Mouse (Mus musculus) T-cell, adult 2 months (primary cell): ENCODE measurements around the gene Khdc1a.
"Not testable (repeated sequence)": the region's sequence is repeated elsewhere in the genome, so short reads cannot be mapped to it uniquely, and the experiment has no call there.

Experiments used
- DNase-seq: peaks from one replicate; pipeline ENCODE4 v3.0.0; 2022; ENCODE audit warnings: low spot score

Gene Khdc1a

GRCm38 (mm10) chr1:21349341-21349740 is at the start of gene Khdc1a:
Gene Khdc1a (plus strand): TSS chr1:21349641.
- no peak for DNase-seq

DNA sequence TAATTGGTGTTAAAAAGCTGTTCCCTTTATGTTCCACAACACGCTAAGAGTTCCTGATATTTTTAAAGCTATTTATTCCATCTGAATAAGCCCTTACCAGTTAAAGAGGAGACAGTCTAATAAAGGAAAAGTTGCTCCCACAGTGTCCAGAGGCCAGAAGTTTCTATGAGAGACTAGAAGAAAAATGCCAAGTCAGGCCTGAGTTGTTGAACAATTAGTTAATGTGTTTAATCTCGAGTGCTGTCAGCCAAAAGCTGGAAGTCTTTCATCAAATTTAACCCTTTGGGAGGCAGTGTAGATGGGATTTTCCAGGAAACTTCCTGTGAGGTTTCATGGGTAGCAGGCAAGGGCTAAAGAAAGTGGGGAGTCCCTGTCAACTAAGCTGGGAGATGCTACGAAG is 49.6 kb upstream of the Khdc1a start:
- DNase-seq: no peak

DNA sequence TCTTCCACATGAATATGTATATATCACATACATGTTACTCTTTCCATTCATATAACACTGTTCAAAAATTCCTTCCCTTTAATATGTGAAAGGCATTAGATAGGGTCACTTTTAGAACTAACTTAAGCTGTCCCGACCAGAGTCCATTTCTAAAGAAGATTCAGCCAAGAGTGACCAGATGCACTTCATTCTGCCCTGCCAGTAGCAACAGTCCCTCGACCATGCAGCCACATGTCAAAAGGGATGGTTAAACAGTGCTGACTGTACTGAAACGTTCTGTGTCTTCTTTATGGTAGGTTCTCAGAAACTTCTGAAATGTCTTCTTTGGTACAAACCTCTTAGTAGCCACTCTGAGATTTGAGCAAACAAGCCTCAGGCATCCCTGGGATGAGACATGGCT is 47.8 kb upstream of the Khdc1a start:
- DNase-seq: no peak

GRCm38 (mm10) chr1:21304174-21304573 is 45.3 kb upstream of the Khdc1a start:
- DNase-seq: no peak

GRCm38 (mm10) chr1:21304646-21305045 is 44.8 kb upstream of the Khdc1a start:
- no peak for DNase-seq

DNA sequence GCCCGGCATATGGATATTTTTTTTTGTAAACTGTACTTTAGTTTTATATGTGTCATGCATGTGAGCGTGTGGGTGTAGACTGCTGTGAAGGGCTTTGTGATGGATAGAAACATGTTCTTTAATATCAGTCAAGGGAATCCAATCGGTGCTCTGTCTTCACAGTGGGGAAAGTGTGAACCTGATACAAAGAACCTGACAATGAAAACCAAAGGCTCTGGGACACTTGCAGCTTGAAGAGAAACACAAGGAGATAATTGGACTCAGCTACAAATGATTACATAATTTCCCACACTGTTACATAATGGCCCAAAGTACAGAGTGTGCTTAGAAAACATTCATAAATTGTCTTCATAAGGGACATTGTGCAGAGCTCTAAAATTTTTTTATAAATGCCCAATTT is 44.0 kb upstream of the Khdc1a start:
- no peak for DNase-seq

DNA sequence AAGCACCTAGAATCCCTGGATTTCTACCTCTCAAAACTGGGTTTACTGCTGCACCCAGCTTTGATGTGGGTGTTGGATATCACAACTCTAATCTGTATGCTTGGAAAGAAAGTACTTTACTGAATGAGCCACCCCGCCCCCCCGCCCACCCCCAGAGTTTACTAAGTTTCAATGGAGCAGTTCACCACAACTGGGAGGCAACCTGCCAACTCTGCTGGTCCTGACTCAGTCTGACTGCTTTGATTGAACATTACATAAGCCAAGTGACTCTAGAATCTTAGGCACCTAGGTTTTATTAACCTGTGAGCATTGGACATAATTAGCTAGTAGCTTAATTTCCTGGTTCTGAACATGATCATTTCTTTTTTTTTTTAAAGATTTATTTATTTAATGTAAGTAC is 35.1 kb upstream of the Khdc1a start:
- no peak for DNase-seq

DNA sequence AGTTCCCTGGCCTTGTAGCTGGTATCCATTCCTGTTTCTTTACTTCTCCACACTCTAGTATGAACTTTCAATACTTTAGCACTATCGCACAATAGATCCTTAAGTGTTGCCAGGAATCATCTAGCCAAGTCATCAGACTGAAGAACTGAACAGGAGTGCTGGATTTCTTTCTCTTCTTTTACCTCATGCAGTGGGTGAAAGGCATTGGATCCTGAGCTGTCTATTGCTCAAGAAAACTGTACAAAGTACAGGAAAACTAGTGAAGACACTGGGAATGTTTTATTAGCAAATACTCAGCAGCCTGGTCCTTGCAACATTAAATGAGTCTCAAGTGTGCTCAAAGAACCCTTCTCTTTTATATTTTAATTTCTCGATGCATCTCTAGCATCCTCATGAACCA is 33.7 kb upstream of the Khdc1a start:
- no peak for DNase-seq

DNA sequence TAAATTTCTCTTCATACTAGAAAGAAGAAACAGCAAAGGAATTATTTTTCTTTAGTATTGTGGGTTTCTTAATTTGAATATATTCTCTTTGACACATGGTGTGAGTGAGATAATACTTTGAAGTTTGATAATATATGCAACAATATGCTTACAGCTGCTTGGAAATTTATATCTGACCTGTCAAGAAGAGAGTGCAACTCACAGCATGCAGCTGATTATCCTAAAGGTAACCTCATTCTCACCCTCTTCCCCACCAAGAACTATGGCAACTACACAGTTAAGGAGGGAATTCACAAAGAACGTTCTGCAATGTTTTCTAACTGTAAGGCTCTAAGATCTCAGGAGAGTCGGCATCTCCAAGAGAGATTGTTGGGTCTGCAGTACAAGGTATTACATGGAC is 33.1 kb upstream of the Khdc1a start:
- DNase-seq: no peak

DNA sequence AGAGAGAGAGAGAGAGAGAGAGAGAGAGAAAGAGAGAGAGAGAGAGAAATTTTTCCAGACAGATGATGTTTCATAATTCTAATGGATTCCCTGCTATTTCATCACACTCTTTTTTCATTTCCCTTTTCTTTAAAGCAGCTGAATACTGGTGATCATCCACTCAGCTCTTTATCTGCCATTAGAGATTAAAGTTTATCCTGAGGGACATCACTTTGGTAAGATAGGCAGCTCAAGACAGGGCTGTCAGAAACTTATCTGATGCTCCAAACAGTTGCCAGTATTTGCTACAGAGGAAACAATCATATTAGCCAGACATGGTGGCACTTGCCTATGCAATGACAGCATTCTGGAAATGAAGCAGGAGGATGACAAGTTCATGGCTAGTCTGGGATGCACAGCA is 31.2 kb upstream of the Khdc1a start:
- no peak for DNase-seq

- DNase-seq: not testable (repeated sequence)
These were observed 29.2 kb upstream of the Khdc1a start for GRCm38 (mm10) chr1:21320271-21320670.

DNA sequence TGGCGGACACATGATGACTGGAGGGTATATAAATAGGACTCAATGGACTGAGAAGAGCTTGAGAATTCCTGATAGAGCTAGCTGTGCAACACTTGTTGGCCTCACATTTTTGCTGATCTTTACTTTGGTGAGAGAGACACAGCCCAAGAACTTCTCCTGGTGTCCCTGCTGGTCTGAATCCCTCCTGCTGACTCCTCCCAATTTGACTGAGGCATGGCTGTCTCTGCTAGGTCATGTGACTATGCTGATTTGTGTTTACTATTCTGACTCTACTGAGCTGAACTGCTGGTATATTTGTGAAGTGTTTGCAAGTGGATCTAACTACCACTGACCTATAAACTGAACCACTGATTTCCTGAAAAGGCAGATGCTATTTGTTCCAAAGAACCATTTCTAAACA is 27.8 kb upstream of the Khdc1a start:
- DNase-seq: no peak

DNA sequence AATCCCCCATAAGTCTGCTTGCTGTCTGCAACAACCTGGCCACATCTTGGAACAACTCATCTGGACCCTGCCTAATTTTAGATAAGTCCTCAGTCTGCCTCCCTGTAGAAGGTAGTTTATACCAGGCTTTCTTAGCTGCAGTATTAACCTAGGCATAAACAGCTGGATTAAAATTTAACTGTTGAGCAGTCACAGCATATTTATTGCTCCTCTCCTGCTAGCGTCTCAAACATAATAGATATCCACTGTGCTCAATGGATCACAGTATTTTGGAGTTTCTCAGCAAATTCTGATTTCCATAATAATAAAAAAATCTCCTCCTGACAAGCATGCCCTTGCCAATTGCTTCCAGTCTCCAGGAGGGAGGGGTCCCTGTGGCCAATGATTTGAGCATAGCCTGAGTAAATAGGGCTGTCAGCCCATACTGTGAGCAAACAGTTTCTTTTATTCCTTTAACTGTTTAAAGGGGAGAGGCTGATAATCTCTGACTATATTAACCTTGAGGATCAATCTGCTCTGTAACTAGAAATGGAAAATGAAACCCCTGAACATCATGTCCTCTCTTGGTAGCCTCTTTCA is 25.4 kb upstream of the Khdc1a start:
- no peak for DNase-seq

- no peak for DNase-seq
These were observed 24.8 kb upstream of the Khdc1a start for GRCm38 (mm10) chr1:21324633-21325032.

DNA sequence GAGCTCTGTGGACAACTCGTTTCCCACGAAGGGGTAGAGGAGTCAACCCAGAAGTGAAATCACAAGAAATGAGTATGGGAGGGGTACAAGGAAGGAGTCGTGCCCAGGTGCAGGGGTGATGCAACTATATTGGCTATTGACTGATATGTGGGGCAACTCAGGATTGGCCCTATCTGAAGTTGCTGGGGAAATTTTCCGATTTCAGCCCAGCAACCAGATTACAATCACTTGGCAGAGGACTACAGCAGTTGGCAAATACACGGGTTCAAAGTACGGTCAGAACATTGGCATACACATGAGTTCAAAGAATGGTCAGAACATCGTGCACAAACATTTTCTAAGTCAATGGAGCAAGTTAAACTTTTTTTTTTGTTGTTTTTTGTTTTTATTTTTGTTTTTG is 22.7 kb upstream of the Khdc1a start:
- DNase-seq: no peak

DNA sequence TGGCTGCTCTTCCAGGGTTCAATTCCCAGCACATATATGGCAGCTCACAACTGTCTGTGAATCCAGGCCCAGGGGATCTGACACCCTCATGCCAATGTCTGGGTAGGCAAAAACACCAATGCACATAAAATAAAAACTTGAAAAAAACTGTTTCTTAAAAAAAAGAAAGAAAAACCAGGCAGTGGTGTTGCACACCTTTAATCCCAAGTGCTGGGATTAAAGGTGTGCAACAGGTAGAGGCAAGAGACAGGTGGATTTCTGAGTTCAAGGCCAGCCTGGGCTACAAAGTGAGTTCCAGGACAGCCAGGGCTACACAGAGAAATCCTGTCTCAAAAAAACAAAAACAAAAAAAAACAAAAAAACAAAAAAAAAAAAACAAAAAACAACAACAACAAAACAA is 18.3 kb upstream of the Khdc1a start:
- DNase-seq: not testable (repeated sequence)

DNA sequence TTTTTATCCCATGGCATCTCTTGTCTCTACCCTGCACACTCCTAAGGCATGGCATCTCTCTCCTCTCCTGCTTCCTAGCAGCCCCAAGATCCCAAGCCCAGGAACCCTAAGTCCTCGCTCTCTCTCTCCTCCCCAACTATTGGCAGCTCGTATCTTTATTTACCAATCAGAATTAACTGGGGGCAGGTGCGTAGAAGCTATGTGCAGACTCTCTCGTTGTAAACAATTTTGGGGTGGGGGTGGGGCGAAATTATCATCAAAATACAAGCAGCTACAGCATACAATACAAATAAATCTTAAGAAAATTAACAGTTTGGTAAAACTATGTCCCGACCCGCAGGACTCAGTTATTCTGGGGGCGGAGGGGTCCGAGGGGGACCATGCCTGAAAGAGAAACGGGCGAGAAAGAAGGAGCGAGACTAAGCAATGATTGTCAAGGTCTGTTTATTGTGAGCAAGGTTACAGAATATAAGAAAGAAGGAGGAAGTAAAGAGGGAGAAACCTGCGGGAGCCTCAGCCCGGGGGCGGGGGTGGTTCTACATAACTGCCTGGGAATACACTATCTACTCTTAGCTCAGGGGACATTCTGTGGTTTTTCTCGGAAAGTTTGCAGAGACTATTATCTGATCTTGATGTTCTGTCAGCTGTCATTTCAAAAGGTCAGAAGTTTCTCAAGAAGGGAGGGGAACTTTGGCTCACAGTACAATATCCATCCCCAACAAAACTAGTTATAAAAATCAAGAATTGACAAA is 16.0 kb upstream of the Khdc1a start:
- DNase-seq: peak; percentile 29

DNA sequence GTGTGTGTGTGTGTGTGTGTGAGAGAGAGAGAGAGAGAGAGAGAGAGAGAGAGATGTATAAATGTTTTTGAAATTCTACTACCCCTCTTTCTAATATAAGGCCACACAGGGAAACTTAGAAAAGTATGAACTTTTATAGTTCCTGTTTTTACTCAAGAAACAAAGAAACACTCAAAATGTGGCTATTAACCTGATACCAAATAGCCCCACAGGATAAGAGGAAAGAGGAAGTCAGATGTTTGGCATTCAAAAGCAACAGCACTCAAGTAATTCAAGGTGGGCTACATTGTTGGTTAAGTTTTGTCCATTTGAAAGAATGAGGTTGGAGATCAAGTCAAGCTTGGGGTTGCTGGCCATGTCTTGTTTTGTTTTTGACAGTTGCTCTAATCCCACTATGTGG is 13.6 kb upstream of the Khdc1a start:
- no peak for DNase-seq

DNA sequence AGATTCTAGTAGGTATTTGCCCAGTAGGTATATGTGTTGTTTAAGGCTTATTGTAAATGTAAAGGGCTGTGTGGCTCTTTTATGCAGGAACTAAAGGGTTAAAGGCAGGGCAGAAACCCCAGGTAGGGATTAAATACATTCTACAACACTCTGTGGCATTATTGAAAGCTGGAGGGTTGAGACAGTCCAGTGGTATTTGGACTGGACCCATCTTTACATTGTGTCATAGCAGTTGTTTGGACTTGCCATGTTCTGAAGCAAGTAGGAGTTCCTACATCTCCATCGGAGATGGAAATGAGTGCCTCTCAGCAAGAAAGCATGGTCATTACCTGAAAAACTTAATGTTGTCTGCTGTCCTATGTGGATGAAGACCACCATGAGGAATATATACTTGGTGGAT is 8.7 kb upstream of the Khdc1a start:
- DNase-seq: no peak

- peak; percentile 32 for DNase-seq
These were observed 5.2 kb upstream of the Khdc1a start for GRCm38 (mm10) chr1:21344253-21344652.

DNA sequence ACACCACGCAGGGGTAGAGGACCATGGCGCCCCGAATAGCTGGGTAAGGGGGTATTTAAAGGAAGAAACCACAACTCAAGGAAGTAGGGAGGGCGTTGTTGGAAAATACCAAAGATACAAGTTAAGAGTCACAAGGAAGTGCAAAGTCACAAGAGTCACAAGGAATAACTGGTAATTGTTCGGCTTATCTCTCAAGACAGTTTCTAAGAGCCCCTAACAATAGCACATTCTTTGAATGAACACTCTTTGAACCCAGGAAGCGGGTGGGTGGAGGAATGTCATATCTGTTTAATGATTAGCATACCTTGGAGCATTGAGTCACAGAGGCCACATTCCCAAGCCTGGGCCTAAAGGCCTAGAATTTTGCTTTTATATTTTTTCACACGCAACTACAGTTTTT is 4.7 kb upstream of the Khdc1a start:
- not testable (repeated sequence) for DNase-seq

GRCm38 (mm10) chr1:21368031-21368430 is 18.6 kb downstream of the Khdc1a start, which contains the start of gene Khdc1c:
Gene Khdc1c (plus strand): TSS chr1:21368331.
- not testable (repeated sequence) for DNase-seq

DNA sequence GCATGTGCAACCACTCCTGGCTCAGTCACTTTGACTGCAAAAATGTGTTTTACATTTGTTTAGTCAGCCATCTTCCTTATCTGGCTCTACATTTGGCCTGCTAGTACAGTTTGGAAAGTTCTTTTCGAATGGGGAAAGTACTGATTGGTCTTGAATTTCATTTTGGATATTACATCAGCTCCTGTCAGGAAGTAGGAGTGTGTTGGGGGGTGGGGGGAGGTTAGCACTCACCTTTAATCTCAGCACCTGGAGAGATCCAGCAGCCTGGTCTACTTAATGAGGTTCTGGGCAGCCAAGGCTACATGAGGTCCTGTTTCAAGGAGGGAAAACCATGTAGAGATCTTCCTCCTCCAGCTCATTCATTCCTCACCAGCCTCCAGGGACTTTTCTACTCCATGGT is 33.8 kb downstream of the Khdc1a start, which contains the start of gene Khdc1b:
Gene Khdc1b, plus strand, starts transcription at position 301 of the 400 bp plus-strand sequence.
- DNase-seq: no peak

DNA sequence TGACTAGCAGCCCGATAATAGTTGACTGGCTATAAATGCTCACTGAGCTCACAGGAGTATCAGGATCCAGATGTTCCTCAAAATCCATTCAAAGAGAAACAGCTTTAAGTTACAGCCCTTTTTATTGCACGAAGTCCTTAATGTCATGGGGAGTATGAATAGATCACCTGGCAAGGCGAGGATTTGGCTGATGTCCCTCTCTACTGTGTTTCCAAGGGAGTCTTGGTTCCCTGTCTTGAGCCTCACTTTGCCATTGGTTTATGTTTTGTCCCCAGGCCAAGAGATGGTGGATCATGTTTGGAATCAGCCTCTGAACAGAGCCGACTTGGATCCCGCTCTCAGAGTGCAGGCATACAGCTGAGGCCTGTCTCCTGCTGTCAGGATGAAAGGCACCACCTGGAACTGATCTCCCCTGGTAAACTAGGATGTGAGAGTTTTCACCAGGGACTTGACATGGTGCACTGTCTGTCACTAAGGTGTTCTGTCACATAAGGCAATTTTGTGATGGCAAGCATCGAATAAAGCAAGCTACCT is 41.8 kb downstream of the Khdc1a start:
- no peak for DNase-seq
